Mouse (Mus musculus) ES-E14 (cell line): ENCODE data around the gene Caskin1.

Experiments
- CHD2 ChIP-seq: IDR thresholded peaks from 2 replicates; pipeline ENCODE4 v1.6.1; 2014; ENCODE audit warnings: mild to moderate bottlenecking, low read depth, low read length, inconsistent platforms
- MAFK ChIP-seq: IDR thresholded peaks from 2 replicates; pipeline ENCODE4 v1.6.1; 2014; ENCODE audit warnings: mild to moderate bottlenecking, low read depth, low read length, inconsistent platforms; ENCODE audit not compliant: insufficient read depth
- ZC3H11A ChIP-seq: IDR thresholded peaks from 2 replicates; pipeline ENCODE4 v1.6.1; 2012; ENCODE audit warnings: low read depth, mild to moderate bottlenecking, inconsistent platforms, low read length, borderline replicate concordance
- ZNF384 ChIP-seq: IDR thresholded peaks from 2 replicates; pipeline ENCODE4 v1.6.1; 2012; ENCODE audit warnings: low read depth, low read length, inconsistent platforms

DNA sequence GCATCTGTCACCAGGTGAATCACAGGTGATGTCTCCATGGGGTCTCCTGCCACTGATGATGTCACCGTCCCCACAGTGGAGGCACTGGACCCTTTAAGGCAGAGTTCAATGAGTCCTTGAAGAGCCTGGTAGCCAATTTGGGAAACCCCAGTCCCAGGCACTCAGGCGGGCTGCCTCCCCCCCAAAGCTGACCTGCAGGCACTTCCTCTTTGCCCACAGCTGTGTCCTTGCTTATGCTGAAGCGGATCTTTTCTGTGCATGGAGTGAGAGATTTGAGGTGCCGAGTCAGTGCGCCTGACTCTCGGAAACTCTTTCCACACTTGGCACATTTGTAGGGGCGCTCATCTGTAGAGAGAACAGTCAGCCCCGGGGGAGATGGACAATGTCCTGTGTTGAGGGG, 41.8 kb upstream of the Caskin1 start:
- TF ChIP-seq CHD2 (no peak), ZNF384 (no peak), ZC3H11A (no peak), MAFK (no peak)
